Mouse (Mus musculus): Measurements from ENCODE around the gene Zc3h18.

Gene Zc3h18

GRCm38 (mm10) chr8:122437708-122438331 lies 61.4 kb downstream of the Zc3h18 start:
- no peak for DNase-seq

- no peak for DNase-seq
Measured at GRCm38 (mm10) chr8:122439336-122439735, 62.9 kb downstream of the Zc3h18 start.

GRCm38 (mm10) chr8:122441326-122441725 lies 64.9 kb downstream of the Zc3h18 start:
- no peak for DNase-seq

GRCm38 (mm10) chr8:122442356-122442755 lies 65.9 kb downstream of the Zc3h18 start:
- DNase-seq: no peak

GRCm38 (mm10) chr8:122442781-122443180 lies 66.4 kb downstream of the Zc3h18 start:
- DNase-seq: no peak

- DNase-seq: peak; percentile 98
Measured at GRCm38 (mm10) chr8:122443262-122444006, 67.0 kb downstream of the Zc3h18 start, which contains the start of gene Mvd. Mvd (minus strand) TSS chr8:122443422.

- peak; percentile 91 for DNase-seq
Measured at GRCm38 (mm10) chr8:122444058-122444748, 67.8 kb downstream of the Zc3h18 start.

GRCm38 (mm10) chr8:122445203-122445602 lies 68.8 kb downstream of the Zc3h18 start:
- DNase-seq: no peak

- DNase-seq: no peak
Measured at GRCm38 (mm10) chr8:122451161-122451703, 74.8 kb downstream of the Zc3h18 start.

- DNase-seq: no peak
Measured at GRCm38 (mm10) chr8:122452154-122452553, 75.7 kb downstream of the Zc3h18 start.

GRCm38 (mm10) chr8:122454409-122454808 lies 78.0 kb downstream of the Zc3h18 start:
- no peak for DNase-seq

- DNase-seq: no peak
Measured at GRCm38 (mm10) chr8:122457171-122457570, 80.8 kb downstream of the Zc3h18 start.

GRCm38 (mm10) chr8:122459218-122459900 lies 83.0 kb downstream of the Zc3h18 start:
- no peak for DNase-seq

- no peak for DNase-seq
Measured at GRCm38 (mm10) chr8:122459990-122460389, 83.6 kb downstream of the Zc3h18 start.

GRCm38 (mm10) chr8:122460524-122461472 lies 84.4 kb downstream of the Zc3h18 start, which contains the start of gene Snai3:
Snai3 (minus strand) TSS chr8:122460733.
- peak; percentile 85 for DNase-seq

- no peak for DNase-seq
Measured at GRCm38 (mm10) chr8:122461473-122462148, 85.2 kb downstream of the Zc3h18 start.

- no peak for DNase-seq
Measured at GRCm38 (mm10) chr8:122462510-122462909, 86.1 kb downstream of the Zc3h18 start.

GRCm38 (mm10) chr8:122463651-122464640 lies 87.5 kb downstream of the Zc3h18 start:
- peak; percentile 21 for DNase-seq

GRCm38 (mm10) chr8:122464985-122465384 lies 88.6 kb downstream of the Zc3h18 start:
- DNase-seq: no peak
